Mouse (Mus musculus): Measurements from ENCODE around the gene Faim.

The Faim gene

GRCm38 (mm10) chr9:98976081-98976480 is 10.1 kb upstream of the Faim start:
- DNase-seq = no peak

- no peak for DNase-seq
These were observed 9.7 kb upstream of the Faim start for GRCm38 (mm10) chr9:98976520-98976919.

DNA sequence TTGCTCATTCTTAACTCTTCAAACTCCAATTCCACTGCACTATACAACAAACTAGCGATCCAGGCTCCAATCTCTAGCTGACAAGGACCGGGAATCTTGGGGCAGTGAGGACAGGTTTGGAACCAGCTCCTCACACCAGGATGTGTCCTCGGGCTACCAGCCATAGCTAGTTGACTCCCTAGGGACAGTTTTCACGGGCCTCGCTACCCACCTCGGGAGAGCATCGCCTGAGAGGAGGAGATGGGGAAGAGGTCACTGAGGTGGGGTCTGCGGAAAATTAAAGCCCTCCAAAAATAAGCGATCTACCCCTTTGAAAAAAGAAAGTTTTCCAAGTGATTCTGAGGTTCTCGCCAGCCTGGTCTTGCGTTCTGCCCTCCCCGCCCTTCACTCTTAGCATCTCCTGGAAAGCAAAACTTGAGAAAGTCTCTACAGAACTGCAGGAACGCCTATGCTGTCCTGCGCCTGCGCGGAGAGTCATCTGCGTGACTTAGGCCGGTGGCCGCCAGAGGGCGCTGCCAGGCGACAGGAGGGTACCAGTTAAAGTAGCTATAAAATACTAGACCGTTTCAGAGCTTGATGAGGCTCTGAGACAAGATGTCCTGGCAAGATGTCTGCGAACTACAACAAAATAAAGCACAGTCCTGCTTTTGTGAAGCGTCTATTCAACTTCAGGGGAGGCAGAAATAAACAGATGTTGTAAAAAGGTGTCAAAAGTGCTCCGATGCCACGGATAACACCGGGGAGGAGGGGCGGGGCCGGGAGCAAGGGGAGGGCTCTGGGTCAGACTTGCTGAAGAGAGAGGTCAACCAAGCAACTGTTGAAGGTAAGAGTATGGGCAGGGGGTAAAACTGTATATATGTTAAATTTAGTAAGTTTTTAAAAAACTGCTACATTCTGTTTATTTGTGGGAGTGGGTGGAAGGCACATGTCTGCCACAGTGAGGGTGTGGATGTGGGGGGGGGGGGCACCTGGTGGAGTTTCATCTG is 6.4 kb upstream of the Faim start:
- DNase-seq = peak; percentile 82

DNA sequence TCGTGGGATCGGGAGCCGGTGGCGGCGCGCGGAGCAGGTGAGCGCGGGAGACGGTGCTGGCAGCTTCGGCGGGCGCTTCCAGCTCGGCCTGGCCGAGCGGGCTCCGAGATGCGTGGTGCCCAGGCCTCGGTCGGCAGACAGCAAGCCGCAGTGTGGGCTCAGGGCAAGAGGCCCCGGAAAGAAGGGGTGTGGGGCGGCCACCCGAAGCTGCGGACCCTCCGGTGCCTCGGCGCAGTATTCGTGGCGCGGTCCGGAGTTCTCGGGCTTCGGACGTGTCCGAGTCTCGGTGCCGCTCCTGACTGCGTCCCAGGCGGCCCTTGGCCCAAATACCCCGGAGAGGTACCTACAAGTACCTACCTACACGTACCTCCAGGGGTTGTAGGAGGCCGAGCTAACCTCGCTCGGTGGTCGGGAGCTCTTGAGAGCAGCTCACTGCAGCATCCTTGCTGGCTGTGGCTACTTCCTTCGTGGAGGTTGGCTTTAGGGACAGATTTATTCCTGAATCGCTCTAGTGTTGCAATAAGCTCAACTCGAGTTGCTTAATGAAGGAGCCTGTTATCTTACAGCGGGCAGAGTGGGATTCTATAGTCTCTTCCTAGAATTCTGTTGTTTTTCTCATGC is 413 bp downstream of the Faim start:
- no peak for DNase-seq

DNA sequence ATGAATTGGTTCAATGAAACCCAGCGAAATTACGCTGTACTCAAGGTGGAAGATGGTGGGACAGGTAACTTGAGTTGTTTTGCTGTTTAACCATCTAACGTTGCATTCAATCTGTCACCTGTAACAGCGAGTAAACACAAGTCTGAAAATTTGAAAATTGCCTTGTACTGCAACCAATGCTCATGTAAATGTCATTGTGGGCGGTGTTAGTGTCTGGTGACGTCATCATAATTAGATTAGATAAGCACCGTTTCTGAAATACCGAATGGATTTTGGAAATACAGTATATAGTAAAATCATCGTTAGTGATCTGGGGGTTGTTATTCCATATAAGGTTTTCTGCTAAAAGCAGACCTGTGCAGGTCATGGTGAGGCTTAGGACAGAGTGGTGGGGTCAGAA is 958 bp downstream of the Faim start:
- no peak for DNase-seq

DNA sequence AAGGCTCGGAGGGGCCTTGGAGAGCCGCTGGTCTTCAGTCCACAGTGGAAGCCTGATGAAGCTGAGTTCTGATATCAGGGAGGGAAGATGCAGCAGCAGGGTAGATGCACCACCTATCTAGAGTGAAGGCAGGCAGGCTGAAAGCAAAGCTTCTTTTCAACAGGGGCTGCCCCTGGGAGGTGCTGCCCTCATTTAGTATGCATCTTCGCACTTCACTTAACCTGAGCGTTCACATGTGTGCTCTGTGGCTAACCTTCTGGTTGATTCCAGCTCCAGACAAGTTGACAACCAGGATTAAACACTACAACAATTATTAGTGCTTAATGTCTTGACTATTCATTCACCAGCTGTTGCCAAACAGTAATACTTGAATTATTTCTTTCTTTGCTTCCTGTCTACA is 7.9 kb downstream of the Faim start:
- DNase-seq = no peak

DNA sequence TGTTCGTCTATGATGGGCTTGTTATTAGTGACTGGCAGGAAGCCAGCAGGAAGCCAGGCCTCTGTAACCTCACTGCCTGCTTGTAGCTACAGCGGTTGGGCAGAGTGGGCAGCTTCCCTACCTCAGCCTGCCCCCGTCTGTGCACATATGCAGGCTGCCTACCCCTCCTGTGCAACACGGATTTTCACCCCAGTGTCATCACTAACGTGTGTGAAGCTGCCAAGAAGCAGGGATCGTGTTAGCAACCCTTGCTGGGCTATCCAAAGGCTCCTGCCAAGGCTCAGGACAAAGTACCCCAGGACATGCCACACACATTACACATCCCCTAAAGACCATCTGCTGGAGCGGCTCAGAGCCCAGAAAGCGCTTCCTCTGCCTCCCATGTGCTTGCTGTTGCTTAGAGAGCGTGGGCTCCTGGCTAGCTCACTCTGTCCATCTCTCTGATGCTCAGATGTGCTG is 13.7 kb downstream of the Faim start:
- peak; percentile 90 for DNase-seq

DNA sequence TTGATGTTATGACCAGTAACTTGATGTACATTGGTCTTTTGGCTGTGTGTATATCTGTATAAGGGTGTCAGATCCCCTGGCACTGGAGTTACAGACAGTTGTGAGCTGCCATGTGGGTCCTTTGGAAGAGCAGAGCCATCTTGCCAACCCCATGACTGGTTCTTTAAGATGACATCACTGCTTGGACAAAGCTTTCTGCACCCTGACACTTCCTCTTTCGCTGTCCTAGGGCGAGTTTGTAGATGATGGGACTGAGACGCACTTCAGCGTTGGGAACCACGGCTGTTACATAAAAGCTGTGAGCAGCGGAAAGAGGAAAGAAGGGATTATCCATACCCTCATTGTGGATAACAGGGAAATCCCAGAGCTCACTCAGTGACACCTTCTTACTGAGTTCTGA is 15.2 kb downstream of the Faim start:
- DNase-seq = no peak

GRCm38 (mm10) chr9:99009069-99009897 is 23.1 kb downstream of the Faim start:
- DNase-seq = no peak

- DNase-seq = no peak
These were observed 23.7 kb downstream of the Faim start for GRCm38 (mm10) chr9:99009898-99010199.

DNA sequence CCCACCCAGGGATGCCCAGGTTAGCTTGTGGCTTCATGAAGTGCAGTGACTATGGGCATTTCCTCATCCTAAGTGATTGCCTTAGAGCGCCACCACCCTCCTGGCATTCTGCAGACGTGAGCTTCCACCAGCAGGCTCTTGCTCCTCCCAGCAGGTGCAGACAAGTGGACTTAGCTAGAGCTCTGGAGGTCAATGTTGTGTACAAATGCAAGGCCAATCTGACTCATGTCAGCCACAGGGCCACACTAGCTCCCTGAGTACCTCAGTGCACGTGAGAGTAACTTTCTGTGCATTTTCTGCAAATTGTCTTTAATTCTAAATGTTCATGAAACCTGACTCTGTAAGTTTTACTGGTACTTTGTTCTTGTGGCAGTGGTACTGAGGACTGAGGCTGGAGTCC is 30.1 kb downstream of the Faim start:
- DNase-seq = no peak

GRCm38 (mm10) chr9:99016759-99017158 is 30.6 kb downstream of the Faim start:
- DNase-seq = no peak

DNA sequence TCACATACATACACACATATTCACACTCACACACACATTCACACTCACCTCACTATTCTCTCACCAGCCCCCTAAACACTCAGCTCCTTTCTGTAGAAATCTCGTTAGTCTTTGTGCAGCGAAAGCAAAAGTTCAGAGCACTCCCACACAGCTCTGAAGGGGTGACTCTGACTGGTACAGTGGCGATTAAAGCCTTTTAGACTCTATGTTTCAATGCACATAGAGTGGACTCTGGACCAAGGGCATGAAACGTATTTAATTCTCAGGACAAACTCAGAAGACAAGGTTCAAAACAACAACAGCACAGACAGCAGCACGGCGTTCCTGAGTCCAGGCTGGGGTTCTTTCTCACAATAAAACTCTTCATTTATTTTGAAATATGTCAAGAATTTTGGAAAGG is 31.5 kb downstream of the Faim start:
- DNase-seq = no peak

- DNase-seq = no peak
These were observed 35.0 kb downstream of the Faim start for GRCm38 (mm10) chr9:99021166-99021565.

- no peak for DNase-seq
These were observed 35.6 kb downstream of the Faim start for GRCm38 (mm10) chr9:99021751-99022150.

- no peak for DNase-seq
These were observed 45.9 kb downstream of the Faim start for GRCm38 (mm10) chr9:99032031-99032430.

- no peak for DNase-seq
These were observed 47.9 kb downstream of the Faim start for GRCm38 (mm10) chr9:99034111-99034510.

GRCm38 (mm10) chr9:99035575-99035974 is 49.4 kb downstream of the Faim start, which contains the start of gene Gm1123:
Gm1123 (minus strand) TSS chr9:99035715.
- DNase-seq = no peak

- no peak for DNase-seq
These were observed 55.8 kb downstream of the Faim start for GRCm38 (mm10) chr9:99041994-99042393.

DNA sequence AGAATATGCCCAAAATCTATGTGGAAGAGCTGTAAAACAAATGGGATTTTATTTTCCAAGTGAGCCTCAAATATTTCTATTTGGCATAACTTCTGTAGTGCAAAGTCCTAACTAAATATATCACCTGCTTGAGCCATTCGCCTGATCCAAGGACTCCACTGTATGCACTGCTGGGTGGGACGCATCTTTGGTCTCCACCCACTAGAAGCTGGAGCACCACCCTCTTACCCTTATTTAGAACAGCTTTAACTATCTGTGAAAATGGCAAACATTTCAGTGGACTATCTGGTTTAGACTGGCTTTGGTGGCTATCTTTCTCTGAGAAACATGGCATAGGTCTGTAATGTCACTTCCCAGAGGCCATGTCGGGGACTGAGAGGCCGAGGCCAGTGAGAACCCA is 56.5 kb downstream of the Faim start:
- DNase-seq = no peak

DNA sequence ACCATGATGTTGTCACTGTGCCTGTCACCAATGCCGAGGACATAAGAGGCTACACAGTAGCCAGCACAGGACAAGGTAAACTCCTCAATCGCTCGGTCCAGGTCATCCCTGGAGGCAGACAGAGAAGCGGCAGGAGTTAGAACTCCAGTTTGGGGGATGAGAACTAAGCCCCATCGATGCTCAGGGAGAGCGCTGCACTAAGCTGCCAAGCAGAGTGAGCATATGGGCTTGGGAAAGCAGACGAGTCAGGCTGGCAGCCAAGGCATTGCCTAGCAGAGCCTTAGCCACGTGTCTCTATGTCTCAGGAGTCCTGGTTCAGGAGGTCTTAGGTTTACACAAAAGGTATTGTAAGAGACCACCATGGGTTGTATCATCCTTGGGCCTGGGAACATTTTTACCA is 58.6 kb downstream of the Faim start:
- peak; percentile 64 for DNase-seq

GRCm38 (mm10) chr9:99048724-99049250 is 62.6 kb downstream of the Faim start:
- no peak for DNase-seq

DNA sequence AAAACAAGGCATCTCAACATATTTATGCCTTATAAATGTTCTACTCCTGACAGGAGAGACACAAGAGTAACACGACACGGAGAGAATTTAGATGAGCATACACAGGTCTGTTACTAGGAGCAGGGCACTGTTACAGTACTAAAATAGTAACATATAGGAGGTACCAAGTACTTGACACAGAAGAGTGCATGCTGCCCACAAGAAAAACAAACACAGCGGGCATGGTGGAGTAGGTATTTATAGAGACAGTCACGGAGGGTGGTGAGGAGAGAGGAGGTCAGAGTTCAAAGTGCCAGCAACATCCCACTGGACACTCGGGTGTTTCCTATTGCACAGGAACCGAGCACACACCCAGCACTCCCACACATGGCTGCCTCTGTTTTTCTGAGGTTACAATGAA is 63.6 kb downstream of the Faim start:
- DNase-seq = no peak
